Mouse (Mus musculus) leukemia stem cell, adult 10-12 weeks (primary cell): ENCODE measurements around the gene Fcgr1. TPM values are rescaled to one million over a fixed set of nuclear protein-coding genes. Genes with fewer than 3 reads are reported as not detected.

ENCODE experiments used
- polyA plus RNA-seq: library from polyadenylated mRNA; stranded (reverse); fragments of >175 nt; gene quantifications from 2 replicates; pipeline ENCODE4 v1.2.3, GENCODE M21; 2012; ENCODE audit warnings: low replicate concordance

The Fcgr1 gene
- polyA plus RNA-seq: 0.43 and 0.52 TPM in 2 replicates

DNA sequence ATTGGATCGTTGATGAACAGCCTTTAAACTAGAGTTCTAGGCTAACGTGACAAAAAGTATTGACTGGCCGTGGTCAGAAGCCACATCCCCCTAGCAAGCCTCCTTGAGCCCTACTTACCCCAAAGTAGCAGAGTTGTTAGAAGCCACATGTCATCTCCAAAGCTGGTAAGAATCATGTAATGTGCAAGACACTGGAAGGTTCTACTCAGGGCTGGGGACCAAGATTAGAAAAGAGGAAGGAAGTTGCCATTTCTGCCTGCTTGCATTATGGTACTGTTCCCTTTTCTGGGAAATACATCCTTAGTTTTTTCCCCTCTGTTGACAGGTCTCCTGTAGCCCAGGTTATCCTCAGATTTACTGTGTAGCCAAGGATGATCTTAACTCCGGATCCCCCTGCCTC, at the start of gene Fcgr1:
Gene Fcgr1 (minus strand): TSS at position 183 of the 400 bp plus-strand sequence.

DNA sequence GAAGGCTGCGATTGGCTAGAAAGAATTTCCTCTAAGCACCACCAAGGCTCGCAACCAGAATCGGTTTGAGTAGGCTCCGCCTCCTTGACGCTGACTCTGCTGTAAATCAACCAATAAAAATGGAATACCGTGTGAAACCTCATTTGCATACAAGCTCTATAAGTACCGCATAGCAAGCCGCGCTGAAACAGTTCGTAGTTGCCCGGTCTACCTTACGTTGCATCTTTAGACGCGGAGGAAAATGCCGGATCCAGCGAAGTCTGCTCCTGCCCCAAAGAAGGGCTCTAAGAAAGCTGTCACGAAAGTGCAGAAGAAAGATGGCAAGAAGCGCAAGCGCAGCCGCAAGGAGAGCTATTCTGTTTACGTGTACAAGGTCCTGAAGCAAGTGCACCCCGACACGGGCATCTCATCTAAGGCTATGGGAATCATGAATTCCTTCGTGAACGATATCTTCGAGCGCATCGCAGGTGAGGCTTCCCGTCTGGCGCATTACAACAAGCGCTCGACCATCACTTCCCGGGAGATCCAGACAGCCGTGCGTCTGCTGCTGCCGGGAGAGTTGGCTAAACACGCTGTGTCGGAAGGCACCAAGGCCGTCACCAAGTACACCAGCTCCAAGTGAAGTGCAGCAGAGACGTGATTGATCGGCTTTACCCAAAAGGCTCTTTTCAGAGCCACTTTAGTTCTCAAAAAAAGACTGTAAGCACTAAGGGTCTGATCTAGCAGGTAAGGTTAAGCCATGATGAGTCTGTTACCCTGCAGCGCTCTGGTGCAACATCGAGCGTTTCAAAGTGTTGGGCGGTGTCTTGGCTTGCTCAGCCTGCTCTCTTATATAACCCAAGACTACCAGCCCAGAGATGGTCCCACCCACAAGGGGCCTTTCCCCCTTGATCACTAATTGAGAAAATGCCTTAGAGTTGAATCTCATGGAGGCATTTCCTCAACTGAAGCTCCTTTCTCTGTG, 24.0 kb downstream of the Fcgr1 start, which contains the start of gene Hist2h2bb:
Gene Hist2h2bb (plus strand): TSS at position 242 of the 964 bp plus-strand sequence.

DNA sequence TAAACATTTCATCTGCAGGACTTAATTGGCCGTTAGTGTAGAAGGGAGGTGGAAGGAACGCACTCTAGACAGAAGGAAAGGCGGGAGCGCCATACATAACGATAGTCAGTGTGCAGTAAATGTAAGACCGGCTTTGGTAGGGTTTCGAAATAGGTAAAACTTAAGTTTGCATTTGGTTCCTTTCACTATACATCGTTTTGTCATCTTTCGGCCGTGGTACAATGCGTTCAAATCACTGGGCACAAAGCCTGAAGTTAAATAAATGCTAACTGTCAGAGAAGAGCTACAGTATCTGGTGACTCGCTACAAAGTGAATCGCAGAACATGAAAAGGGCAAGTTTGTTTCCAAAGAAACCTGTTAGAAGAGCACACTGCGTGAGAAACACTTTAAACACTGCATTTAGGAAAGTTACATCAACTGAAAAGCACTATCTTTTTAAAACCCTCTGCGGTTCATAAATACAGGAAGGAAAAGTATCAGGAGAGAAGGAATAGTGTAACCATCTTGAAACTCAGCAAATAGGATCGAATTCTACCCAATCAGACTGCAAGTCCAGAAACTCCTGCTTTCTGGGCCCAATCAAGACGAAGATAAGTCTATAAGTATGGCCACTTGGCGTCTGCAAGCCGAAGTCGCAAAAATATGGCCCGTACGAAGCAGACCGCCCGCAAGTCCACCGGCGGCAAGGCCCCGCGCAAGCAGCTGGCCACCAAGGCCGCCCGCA, 25.6 kb downstream of the Fcgr1 start, which contains the start of gene Hist2h3b:
Gene Hist2h3b (plus strand): TSS at position 604 of the 725 bp plus-strand sequence.

DNA sequence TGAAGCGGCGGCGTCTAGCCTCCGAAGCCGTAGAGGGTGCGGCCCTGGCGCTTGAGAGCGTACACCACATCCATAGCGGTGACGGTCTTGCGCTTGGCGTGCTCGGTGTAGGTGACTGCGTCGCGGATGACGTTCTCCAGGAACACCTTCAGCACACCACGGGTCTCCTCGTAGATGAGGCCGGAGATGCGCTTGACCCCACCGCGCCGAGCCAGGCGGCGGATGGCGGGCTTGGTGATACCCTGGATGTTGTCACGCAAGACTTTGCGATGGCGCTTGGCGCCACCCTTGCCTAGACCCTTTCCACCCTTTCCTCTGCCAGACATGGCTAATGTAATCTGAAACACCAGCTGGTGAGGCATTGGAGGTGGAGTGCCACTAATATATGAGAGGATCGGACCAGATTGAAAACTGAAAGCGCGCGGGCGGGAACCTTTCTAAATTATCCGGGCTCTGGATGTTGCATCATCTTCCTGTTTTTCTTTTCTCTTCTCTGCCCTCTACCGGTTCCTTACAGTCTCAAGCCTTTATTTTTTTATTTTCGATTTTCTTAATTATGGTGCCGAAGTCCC, 30.7 kb downstream of the Fcgr1 start, which contains the start of gene Hist2h4:
Gene Hist2h4 (minus strand): TSS at position 333 of the 572 bp plus-strand sequence.

DNA sequence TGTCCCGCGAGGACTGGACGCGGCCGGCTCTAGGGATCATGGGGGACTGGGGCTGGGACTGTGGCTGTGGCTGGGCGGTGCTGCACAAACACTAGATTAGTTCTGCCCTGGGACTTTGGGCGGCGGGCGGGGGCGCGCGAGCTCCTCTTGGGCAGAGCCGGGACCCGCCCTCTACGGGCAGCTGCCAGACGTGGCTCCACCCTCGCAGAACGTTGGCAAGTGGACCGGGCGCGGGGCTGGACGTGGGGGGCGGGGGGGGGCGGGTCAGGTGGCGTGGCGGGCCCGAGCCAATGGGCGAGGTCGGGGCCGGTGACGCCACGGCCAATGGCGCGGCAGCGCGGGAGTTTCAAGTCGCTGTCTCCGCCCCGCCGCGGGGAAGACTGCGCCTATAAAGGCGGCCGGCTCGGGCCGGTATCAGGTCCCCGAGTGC, 47.3 kb downstream of the Fcgr1 start, which contains the start of gene Hist2h3c1:
Gene Hist2h3c1 (plus strand): TSS at position 259 of the 430 bp plus-strand sequence.

DNA sequence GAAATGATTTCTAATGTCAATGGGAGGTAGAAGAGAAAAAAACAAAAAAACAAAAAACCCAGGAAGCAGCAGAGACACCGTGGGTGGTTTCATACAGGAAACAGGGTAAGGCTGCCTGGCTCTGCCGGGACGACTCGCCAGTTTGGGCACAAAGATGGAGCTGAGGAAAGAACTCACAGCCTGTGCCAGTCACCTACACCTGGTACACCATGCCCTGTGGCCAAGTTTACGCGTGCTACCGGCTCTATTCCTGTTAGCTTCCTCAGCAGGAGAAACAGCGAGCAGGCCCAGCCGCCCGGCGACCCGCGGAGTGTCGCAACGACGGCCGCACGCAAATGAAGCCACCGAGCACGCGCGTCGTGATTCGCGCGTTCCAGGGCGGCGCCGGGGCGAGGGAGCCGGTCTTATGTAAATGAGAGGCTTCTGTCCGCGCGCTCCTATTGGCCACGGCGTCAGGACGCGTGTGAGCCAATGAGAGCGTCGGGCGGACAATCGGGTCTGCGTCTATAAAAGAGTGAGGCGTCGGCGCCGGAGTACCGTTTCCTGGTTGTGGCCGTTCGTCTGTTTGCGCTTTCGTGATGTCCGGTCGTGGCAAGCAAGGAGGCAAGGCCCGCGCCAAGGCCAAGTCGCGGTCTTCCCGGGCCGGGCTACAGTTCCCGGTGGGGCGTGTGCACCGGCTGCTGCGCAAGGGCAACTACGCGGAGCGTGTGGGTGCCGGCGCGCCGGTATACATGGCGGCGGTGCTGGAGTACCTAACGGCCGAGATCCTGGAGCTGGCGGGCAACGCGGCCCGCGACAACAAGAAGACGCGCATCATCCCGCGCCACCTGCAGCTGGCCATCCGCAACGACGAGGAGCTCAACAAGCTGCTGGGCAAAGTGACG, 48.5 kb downstream of the Fcgr1 start, which contains the start of gene Hist2h2aa1:
Gene Hist2h2aa1 (plus strand): TSS at position 495 of the 884 bp plus-strand sequence.

DNA sequence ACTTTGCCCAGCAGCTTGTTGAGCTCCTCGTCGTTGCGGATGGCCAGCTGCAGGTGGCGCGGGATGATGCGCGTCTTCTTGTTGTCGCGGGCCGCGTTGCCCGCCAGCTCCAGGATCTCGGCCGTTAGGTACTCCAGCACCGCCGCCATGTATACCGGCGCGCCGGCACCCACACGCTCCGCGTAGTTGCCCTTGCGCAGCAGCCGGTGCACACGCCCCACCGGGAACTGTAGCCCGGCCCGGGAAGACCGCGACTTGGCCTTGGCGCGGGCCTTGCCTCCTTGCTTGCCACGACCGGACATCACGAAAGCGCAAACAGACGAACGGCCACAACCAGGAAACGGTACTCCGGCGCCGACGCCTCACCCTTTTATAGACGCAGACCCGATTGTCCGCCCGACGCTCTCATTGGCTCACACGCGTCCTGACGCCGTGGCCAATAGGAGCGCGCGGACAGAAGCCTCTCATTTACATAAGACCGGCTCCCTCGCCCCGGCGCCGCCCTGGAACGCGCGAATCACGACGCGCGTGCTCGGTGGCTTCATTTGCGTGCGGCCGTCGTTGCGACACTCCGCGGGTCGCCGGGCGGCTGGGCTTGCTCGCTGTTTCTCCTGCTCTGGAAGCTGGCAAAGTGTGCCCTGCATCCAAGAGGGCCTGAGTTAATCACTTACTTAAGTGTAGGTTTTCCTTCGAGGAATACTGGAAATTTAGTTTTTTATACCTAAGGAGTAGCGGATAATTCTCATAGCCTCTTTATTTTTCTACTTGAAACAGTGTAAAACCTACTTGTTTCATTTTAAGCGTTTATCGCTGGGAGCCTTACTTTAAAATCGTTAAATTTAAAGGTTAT, 53.6 kb downstream of the Fcgr1 start, which contains the start of gene Hist2h2aa2:
Gene Hist2h2aa2 (minus strand): TSS at position 328 of the 850 bp plus-strand sequence.

DNA sequence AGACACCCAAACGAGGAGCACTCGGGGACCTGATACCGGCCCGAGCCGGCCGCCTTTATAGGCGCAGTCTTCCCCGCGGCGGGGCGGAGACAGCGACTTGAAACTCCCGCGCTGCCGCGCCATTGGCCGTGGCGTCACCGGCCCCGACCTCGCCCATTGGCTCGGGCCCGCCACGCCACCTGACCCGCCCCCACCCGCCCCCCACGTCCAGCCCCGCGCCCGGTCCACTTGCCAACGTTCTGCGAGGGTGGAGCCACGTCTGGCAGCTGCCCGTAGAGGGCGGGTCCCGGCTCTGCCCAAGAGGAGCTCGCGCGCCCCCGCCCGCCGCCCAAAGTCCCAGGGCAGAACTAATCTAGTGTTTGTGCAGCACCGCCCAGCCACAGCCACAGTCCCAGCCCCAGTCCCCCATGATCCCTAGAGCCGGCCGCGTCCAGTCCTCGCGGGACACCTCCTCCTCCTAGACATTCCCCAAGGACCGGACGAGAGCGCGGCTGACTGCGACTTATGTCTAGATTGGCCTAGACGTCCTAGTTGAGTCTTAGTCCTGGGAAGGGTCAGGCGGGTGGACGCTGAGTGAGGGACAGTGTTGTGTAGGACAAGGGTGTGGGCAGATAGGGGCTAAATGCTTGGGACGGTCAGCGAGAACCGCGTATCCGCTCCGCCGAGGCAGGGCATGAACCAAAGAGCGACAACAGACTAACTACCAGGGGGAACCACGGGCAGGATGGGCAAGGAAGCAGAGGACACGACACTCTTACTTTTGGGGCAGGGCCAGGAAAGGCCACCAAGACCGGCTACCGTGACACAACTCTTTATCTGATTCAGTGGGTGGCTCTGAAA, 54.6 kb downstream of the Fcgr1 start, which contains the start of gene Hist2h3c2:
Gene Hist2h3c2 (minus strand): TSS at position 174 of the 840 bp plus-strand sequence.

Other genes with a start within 250 kb of the Fcgr1 start
- 4.6 and 7.9 TPM in 2 replicates for gene Vps45, start 235.5 kb downstream of the Fcgr1 start, polyA plus RNA-seq
- 10.2 and 10.8 TPM in 2 replicates for gene Otud7b, start 189.4 kb downstream of the Fcgr1 start, polyA plus RNA-seq
- gene Mtmr11, start 132.0 kb downstream of the Fcgr1 start, polyA plus RNA-seq: 0.05 TPM in 1 of 2 replicates, not detected in the other
- 1,248 and 1,630 TPM in 2 replicates for gene Sf3b4, start 121.6 kb downstream of the Fcgr1 start, polyA plus RNA-seq
- 0.30 and 0.48 TPM in 2 replicates for gene Sv2a, start 112.8 kb downstream of the Fcgr1 start, polyA plus RNA-seq
- 39.2 and 106 TPM in 2 replicates for gene Bola1, start 74.3 kb downstream of the Fcgr1 start, polyA plus RNA-seq
- 1.3 TPM in 1 of 2 replicates, not detected in the other for gene Hist2h2ab, start 74.1 kb downstream of the Fcgr1 start, polyA plus RNA-seq
- 8.5 and 10.0 TPM in 2 replicates for gene Hist2h2ac, start 73.1 kb downstream of the Fcgr1 start, polyA plus RNA-seq
- gene Hist2h2be, start 72.8 kb downstream of the Fcgr1 start, polyA plus RNA-seq: 0.61 and 1.7 TPM in 2 replicates
- gene Hist2h3c2, start 54.8 kb downstream of the Fcgr1 start, polyA plus RNA-seq: 71.6 and 90.2 TPM in 2 replicates
- gene Hist2h2aa2, start 53.7 kb downstream of the Fcgr1 start, polyA plus RNA-seq: 29.7 and 84.3 TPM in 2 replicates
- 4.9 and 17.3 TPM in 2 replicates for gene Hist2h2aa1, start 48.5 kb downstream of the Fcgr1 start, polyA plus RNA-seq
- not detected in 2 replicates for gene Hist2h3c1, start 47.3 kb downstream of the Fcgr1 start, polyA plus RNA-seq
- 5.5 and 6.0 TPM in 2 replicates for gene Hist2h4, start 30.7 kb downstream of the Fcgr1 start, polyA plus RNA-seq
- 114 and 122 TPM in 2 replicates for gene Hist2h3b, start 25.3 kb downstream of the Fcgr1 start, polyA plus RNA-seq
- gene Hist2h2bb, start 24.2 kb downstream of the Fcgr1 start, polyA plus RNA-seq: 0.65 and 5.5 TPM in 2 replicates
- not detected in 2 replicates for gene BC107364, start 158.3 kb upstream of the Fcgr1 start, polyA plus RNA-seq
- 0.55 and 0.85 TPM in 2 replicates for gene Hfe2, start 231.2 kb upstream of the Fcgr1 start, polyA plus RNA-seq